Mouse (Mus musculus) kidney, postnatal 4 days (tissue): ENCODE measurements around the gene Krt15.
A peak's percentile ranks its signal among the peaks of the same experiment; 100 is the strongest.

Experiments
- DNase-seq, 2 experiments: peaks; one replicate each; pipeline ENCODE4 v3.0.0; 2021; ENCODE audit warnings: mixed read lengths in 2 of 2

The Krt15 gene

GRCm38 (mm10) chr11:100121466-100121865, 14.3 kb downstream of the Krt15 start, which contains the start of gene Krt13:
Gene Krt13, minus strand, starts transcription at chr11:100121566.
- DNase-seq: no peak

DNA sequence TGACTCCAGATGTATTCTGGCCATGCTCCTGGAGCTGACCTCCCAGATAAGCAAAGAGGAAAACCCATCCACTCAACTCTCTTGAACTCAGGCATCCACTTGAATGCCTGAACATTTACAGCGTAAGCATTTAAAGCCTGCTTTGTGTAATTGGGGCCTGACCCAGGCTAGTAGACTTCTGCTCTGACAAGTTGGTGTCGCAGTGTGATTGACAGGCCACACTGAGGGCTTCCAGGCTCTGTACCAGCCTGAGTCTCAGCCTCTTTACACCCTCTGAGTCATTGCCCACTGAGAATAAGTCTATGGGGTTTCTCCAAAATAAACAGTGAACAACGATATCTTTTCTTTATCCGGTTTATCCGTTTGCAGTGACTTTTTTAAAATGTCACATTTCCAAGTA, 15.4 kb downstream of the Krt15 start:
- no peak for DNase-seq

DNA sequence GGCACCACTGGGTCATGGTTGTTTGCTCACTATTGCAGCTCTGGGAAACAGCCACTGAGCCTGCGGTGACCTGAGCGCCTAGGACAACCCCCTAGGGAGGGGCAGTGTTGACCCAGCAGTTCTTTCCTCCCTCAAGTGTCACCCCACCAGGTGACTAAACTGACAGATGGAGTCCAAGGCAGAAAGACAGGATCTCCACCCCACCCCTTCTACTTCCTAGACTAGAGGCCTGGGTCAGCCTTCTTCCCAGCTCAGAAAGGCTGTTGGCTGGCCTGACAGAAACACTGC, 22.0 kb downstream of the Krt15 start:
- no peak for DNase-seq

DNA sequence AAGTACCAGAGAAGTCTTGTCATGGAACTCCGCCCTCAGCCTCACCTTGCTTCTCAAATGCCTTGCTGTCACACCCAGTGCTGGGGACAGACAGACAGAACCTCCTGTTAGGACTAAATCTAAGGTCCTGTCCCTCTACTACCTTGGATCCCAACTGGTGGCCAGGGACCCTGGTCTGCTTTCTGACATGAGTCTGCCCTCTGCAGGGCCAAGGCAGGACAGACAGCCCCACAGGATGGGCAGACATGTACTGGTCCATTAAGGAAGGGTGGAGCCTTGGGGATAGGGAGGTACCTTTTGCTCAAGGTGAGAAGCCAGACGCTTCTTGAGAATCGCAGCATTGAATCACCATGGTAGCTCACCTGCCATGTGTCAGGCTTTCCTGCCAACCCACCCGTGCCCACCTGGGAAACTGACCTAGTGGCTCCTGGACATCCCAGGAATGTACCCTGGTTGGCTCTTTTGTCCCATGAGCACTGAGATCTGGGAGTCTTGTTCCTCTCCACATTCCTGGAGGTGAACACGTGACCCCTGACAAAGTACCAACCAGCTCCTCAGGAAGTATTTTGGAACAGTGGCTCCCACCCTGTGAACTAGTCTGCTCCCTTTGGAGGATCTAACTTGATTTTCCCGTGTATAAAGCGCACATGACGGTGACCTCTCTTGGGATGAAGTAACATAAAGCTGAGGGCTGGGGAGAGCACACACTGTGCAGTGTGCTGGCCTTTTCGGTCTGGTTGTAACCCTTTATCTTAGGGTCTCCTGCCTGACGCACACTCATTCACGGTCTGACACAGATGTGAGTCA, 22.6 kb downstream of the Krt15 start:
- no peak for DNase-seq

DNA sequence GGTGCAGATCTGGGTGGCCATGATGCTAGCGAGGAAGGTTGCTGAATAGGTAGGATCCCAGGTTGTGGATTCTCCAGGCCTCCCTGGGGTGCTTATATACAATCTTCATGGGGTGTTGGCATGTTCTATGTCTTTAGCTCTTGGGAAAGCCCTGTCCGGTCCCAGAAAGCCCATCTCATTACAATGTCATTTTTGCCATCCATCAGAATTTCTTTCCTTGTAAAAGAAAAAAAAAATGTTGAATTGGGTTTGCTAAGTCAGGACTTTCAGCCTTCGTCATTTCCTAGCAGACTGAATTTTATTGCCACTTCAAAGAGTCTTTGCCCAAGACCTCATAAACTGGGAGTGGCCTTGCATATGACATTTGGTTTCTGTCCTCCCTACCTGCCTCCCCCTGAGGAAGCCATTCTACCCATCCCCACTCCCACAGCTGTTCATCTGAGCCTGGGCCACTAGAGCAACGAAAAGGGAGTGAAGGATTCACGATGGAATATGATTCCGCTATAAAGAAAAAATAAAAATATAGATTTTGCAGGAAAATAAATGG, 30.1 kb downstream of the Krt15 start, which contains the start of gene Krt36:
Krt36 (minus strand) TSS at position 51 of the 547 bp plus-strand sequence.
- DNase-seq: no peak

DNA sequence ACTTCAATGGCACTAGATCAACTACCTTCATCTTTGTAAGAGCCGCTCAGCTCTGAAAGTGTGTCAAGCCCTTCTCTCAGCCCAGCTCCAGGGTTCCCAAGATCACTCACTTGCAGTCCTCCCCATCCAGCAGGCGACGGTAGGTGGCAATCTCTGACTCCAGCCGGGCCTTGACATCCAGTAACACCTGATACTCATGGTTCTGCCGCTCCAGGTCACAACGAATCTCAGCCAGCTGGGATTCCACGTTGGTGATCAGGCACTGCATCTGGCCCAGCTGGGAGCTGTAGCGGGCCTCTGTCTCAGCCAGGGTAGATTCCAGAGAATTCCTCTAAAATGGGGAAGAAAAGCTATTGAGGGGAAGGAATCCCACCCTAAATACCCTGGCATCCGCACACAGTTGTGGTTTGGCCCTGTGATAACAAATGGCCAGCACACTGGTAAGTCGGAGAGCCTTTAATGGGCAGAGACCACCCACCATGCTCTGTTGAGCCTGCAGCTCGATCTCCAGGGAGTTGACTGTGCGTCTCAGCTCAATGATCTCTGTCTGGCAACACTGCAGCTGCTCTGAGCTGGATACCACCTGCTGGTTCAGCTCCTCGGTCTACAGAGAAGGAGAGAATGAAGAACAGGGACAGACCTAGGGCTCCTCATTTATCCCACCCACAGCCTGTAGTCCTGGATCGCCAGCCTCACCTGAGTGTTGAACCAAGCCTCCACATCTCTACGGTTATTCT, 32.9 kb downstream of the Krt15 start:
- DNase-seq: peak; percentile 25 to 47

GRCm38 (mm10) chr11:100100391-100100790, 35.3 kb downstream of the Krt15 start:
- no peak for DNase-seq

DNA sequence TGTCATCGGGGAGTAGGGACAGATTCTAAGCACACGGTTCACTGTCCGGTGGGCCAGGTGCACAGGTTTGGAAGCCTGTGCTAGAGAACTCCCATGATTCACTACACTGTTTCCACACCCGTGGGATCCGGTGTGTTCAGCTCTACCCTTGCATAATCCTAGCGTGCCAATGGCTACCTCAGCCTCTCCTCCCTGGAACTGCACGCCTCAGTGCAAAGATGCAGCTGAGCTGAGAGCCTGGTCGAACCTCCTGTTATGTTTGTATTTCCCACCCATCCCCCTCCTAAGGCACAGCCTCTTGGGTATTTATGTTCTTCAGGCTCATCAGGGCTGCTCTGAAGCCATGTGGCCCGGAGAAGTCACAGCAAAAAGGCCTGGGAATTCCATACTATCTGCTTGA, 37.9 kb downstream of the Krt15 start:
- peak; percentile 17 to 52 for DNase-seq

- DNase-seq: no peak
Measured at GRCm38 (mm10) chr11:100096141-100096540, 39.6 kb downstream of the Krt15 start, which contains the start of gene Krt35. Gene Krt35, minus strand, starts transcription at chr11:100096241.

GRCm38 (mm10) chr11:100088378-100089025, 47.2 kb downstream of the Krt15 start:
- no peak for DNase-seq

DNA sequence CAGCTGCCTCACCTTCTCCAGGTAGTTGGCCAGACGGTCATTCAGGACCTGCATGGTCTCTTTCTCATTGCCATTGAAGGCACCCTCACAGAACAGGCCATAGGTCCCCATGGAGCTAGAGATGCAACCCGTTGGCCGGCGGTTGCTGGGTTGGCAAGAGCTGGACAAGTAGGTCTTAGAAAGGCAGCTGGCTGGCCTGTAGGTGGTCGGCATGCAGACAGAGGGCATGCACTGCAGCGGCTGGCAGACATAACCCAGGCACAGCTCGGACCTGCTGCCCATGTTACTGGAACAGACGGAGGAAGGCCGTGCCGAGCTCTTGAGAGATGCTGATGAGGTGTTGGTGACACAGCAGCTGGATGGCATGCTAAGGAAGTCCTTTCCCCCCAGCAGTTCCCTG, 47.9 kb downstream of the Krt15 start, which contains the start of gene Krt32:
Krt32 (minus strand) TSS at position 366 of the 400 bp plus-strand sequence.
- no peak for DNase-seq
